Mouse (Mus musculus) hindbrain, postnatal 0 days (tissue): ENCODE data around the gene Invs. TPM values are rescaled to one million over a fixed set of nuclear protein-coding genes. Genes with fewer than 3 reads are reported as not detected.

Experiments
- ATAC-seq: fragments of 200-750 bp; cut with Nextera tagmentation; 2 replicates; pipeline ENCODE4 v1.8.0; 2017; ENCODE audit warnings: mild to moderate bottlenecking, moderate TSS enrichment, moderate library complexity
- DNase-seq: peaks from one replicate; pipeline ENCODE4 v3.0.0-alpha.2; 2015; ENCODE audit warnings: low spot score
- H3K27ac ChIP-seq: fragments of 300-500 bp; sonication (generic); 2 replicates; pipeline ENCODE4 v1.5.1; 2014; ENCODE audit warnings: mild to moderate bottlenecking
- H3K27me3 ChIP-seq: fragments of 300-500 bp; sonication (generic); 2 replicates; pipeline ENCODE4 v1.6.1; 2014; ENCODE audit warnings: low read length, mixed read lengths; ENCODE audit not compliant: insufficient read depth
- H3K36me3 ChIP-seq: fragments of 300-500 bp; sonication (generic); 2 replicates; pipeline ENCODE4 v1.6.1; 2014; ENCODE audit warnings: low read length, mixed read lengths; ENCODE audit not compliant: insufficient read depth
- H3K4me1 ChIP-seq: fragments of 300-500 bp; sonication (generic); 2 replicates; pipeline ENCODE4 v1.6.1; 2014; ENCODE audit warnings: antibody characterized with exemption, low read length, mixed read lengths; ENCODE audit not compliant: insufficient read depth
- H3K4me2 ChIP-seq: fragments of 300-500 bp; sonication (generic); 2 replicates; pipeline ENCODE4 v1.6.1; 2014; ENCODE audit warnings: low read depth, mild to moderate bottlenecking, low read length, moderate library complexity, mixed read lengths
- H3K4me3 ChIP-seq: fragments of 300-500 bp; sonication (generic); 2 replicates; pipeline ENCODE4 v1.5.1; 2014; ENCODE audit warnings: low read length
- H3K9ac ChIP-seq: fragments of 300-500 bp; sonication (generic); replicated peaks from 2 replicates; pipeline ENCODE4 v1.6.1; 2014; ENCODE audit warnings: mild to moderate bottlenecking, low read length, moderate library complexity, mixed read lengths
- H3K9me3 ChIP-seq: fragments of 300-500 bp; sonication (generic); 2 replicates; pipeline ENCODE4 v1.6.1; 2016; ENCODE audit warnings: low read length, mixed read lengths
- CTCF ChIP-seq: IDR thresholded peaks from 2 replicates; pipeline ENCODE4 v1.5.1; 2016; ENCODE audit warnings: antibody characterized with exemption, control low read depth, low read depth
- WGBS: fragments of 180-500 bp; shearing (Covaris S2); extraction: QIAGEN DNeasy Blood & Tissue Kit; methylation state at CpG from one replicate; pipeline ENCODE4 v1.1.7; 2014; 5-methylcytosine and 5-hydroxymethylcytosine counted together
- polyA plus RNA-seq: library from polyadenylated mRNA; unstranded; fragments of >200 nt; fragmentation: Nextera tagmentation; extraction: Ambion mirVana; gene quantifications from 2 replicates; pipeline ENCODE4 v1.2.1, GENCODE M21; 2015
- total RNA-seq: library from RNA; depleted of rRNA; stranded (reverse); fragments of >200 nt; gene quantifications from 2 replicates; pipeline ENCODE4 v1.2.3, GENCODE M21; 2014

The Invs gene
- total and polyA plus RNA-seq, 2 experiments from 2014 or later, result 2.9 to 10.9 TPM

GRCm38 (mm10) chr4:48413473-48413872 lies 133.9 kb downstream of the Invs start:
- Histone ChIP-seq H3K9me3 (no peaks in the 10 kb centered on the region), H3K4me3 (no peak overlapping the region), H3K27ac (no peak overlapping the region), H3K27me3 (no peaks in the 10 kb centered on the region), H3K4me2 (no peak overlapping the region), H3K4me1 (no peaks in the 10 kb centered on the region), H3K9ac (no peak overlapping the region), H3K36me3 (no peaks in the 10 kb centered on the region)
- ATAC-seq, result no peak
- WGBS, result 91% methylated on average over 8 of the region's 8 CpGs
- no peak for DNase-seq
- TF ChIP-seq CTCF, result no peak

GRCm38 (mm10) chr4:48415838-48416335 lies 136.3 kb downstream of the Invs start:
- H3K27me3 ChIP-seq, result no peaks in the 10 kb centered on the region
- no peak overlapping the region for H3K4me2 ChIP-seq
- ATAC-seq (no peak), DNase-seq (no peak)
- no peaks in the 10 kb centered on the region for H3K4me1 ChIP-seq
- no peak overlapping the region for H3K27ac ChIP-seq
- H3K9me3 ChIP-seq, result no peaks in the 10 kb centered on the region
- H3K36me3 ChIP-seq, result no peaks in the 10 kb centered on the region
- no peak for TF ChIP-seq CTCF
- H3K9ac ChIP-seq, result no peak overlapping the region
- H3K4me3 ChIP-seq, result no peak overlapping the region
- WGBS, result 74% methylated on average over 10 of the region's 10 CpGs

- H3K27me3 ChIP-seq, result no peaks in the 10 kb centered on the region
These were observed 139.4 kb downstream of the Invs start for GRCm38 (mm10) chr4:48418831-48419468.

GRCm38 (mm10) chr4:48422633-48423032 lies 143.1 kb downstream of the Invs start:
- ATAC-seq, result no peak
- no peak overlapping the region for H3K27ac ChIP-seq
- H3K4me3 ChIP-seq, result no peak overlapping the region
- no peaks in the 10 kb centered on the region for H3K9me3 ChIP-seq
- TF ChIP-seq CTCF, result no peak
- no peaks in the 10 kb centered on the region for H3K27me3 ChIP-seq
- H3K4me1 ChIP-seq, result no peaks in the 10 kb centered on the region
- H3K36me3 ChIP-seq, result peaks cover 3% of the 10 kb centered on the region; the same call in 1 of the 2 replicates
- H3K9ac ChIP-seq, result no peak overlapping the region
- DNase-seq, result no peak
- 94% methylated on average over 1 of the region's 1 CpGs for WGBS
- H3K4me2 ChIP-seq, result no peak overlapping the region

More at GRCm38 (mm10) chr4:48418831-48419468, 139.4 kb downstream of the Invs start:
- no peak overlapping the region for H3K27ac ChIP-seq
- H3K36me3 ChIP-seq, result peaks cover 3% of the 10 kb centered on the region; the same call in 1 of the 2 replicates
- H3K4me1 ChIP-seq, result no peaks in the 10 kb centered on the region
- H3K4me3 ChIP-seq, result no peak overlapping the region
- H3K9me3 ChIP-seq, result no peaks in the 10 kb centered on the region
- H3K9ac ChIP-seq, result no peak overlapping the region
- 89% methylated on average over 8 of the region's 8 CpGs for WGBS
- H3K4me2 ChIP-seq, result no peak overlapping the region
- no peak for TF ChIP-seq CTCF
- DNase-seq, result no peak
- ATAC-seq, result no peak

GRCm38 (mm10) chr4:48423738-48424137 lies 144.2 kb downstream of the Invs start:
- Histone ChIP-seq H3K36me3 (peaks cover 3% of the 10 kb centered on the region; the same call in 1 of the 2 replicates), H3K27me3 (no peaks in the 10 kb centered on the region), H3K4me1 (no peaks in the 10 kb centered on the region), H3K9ac (no peak overlapping the region), H3K4me2 (no peak overlapping the region), H3K9me3 (no peaks in the 10 kb centered on the region), H3K4me3 (no peak overlapping the region), H3K27ac (no peak overlapping the region)
- DNase-seq (no peak), ATAC-seq (no peak)
- no peak for TF ChIP-seq CTCF
- WGBS, result 31% methylated on average over 2 of the region's 2 CpGs

- WGBS, result 57% methylated on average over 3 of the region's 3 CpGs
- no peaks in the 10 kb centered on the region for H3K27me3 ChIP-seq
- H3K9me3 ChIP-seq, result no peaks in the 10 kb centered on the region
- DNase-seq (no peak), ATAC-seq (no peak)
- no peak overlapping the region for H3K9ac ChIP-seq
- TF ChIP-seq CTCF, result no peak
- H3K4me3 ChIP-seq, result no peak overlapping the region
- H3K36me3 ChIP-seq, result peaks cover 20% of the 10 kb centered on the region
- H3K4me2 ChIP-seq, result no peak overlapping the region
- H3K27ac ChIP-seq, result no peak overlapping the region
- H3K4me1 ChIP-seq, result no peaks in the 10 kb centered on the region
These were observed 147.9 kb downstream of the Invs start for GRCm38 (mm10) chr4:48427413-48427812.

- H3K9ac ChIP-seq, result no peak overlapping the region
- no peak overlapping the region for H3K4me3 ChIP-seq
- 92% methylated on average over 2 of the region's 2 CpGs for WGBS
- H3K9me3 ChIP-seq, result no peaks in the 10 kb centered on the region
- no peak overlapping the region for H3K27ac ChIP-seq
- ATAC-seq (no peak), DNase-seq (no peak)
- no peak overlapping the region for H3K4me2 ChIP-seq
- H3K4me1 ChIP-seq, result no peaks in the 10 kb centered on the region
- peaks cover 22% of the 10 kb centered on the region for H3K36me3 ChIP-seq
- no peaks in the 10 kb centered on the region for H3K27me3 ChIP-seq
- TF ChIP-seq CTCF, result no peak
These were observed 148.5 kb downstream of the Invs start for GRCm38 (mm10) chr4:48428054-48428453.
